Mouse (Mus musculus) heart, adult 8-10 months (tissue): ENCODE measurements around the gene Inpp5f. TPM values are rescaled to one million over a fixed set of nuclear protein-coding genes. Genes with fewer than 3 reads are reported as not detected.
A peak's percentile ranks its signal among the peaks of the same experiment; 100 is the strongest.

Source experiments
- DNase-seq: peaks from one replicate; pipeline ENCODE4 v3.0.0; 2022; ENCODE audit warnings: low spot score
- total RNA-seq, 4 experiments: library from RNA; stranded (reverse); gene quantifications; 2 replicates each; pipeline ENCODE4 v1.2.4; 2022

Inpp5f gene
- total RNA-seq, 4 experiments from 2014 or later: 4.0 to 6.2 (median 4.8) TPM

GRCm38 (mm10) chr7:128739116-128739461 is 128.0 kb downstream of the Inpp5f start:
- DNase-seq: no peak

DNA sequence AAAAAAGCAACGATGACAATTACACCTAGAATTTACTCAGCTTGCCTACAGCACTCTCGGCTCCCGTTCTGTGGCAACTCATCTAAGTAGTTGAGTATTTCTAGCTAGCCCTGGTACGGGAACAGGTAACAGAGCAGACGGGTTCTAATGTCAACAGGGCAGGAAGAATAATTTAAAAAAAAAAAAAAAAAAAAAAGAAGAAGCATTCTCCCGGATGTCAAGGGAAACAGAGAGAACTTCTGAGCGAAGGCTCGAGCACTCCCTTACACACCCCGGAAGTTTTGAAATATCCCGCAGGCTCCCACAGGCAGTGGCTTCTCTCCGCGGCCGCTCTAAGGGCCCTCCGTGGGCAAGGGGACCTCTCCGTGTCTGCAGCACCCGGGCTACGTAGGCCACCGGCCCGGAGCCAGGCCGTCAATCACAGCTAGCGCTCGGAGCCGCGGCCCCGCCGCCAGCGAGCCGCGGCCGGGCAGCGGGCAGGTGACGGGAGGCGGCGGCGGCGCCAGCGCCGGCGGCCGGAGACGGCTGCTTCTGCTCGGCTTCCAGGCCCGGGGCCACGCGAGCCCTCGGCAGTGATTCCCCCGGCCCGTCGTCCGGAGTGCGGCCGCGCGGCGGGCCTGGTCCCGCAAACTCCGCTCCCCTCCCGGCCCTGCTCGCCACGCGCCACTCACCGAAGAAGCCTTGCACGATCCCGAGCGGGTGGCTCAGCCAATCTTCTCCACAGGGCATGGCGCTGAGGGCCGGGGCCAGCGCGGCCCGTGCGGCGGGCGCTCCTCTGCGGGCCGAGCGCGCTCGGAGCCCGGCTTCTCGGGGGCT is 128.5 kb downstream of the Inpp5f start:
- DNase-seq: peak; percentile 55

DNA sequence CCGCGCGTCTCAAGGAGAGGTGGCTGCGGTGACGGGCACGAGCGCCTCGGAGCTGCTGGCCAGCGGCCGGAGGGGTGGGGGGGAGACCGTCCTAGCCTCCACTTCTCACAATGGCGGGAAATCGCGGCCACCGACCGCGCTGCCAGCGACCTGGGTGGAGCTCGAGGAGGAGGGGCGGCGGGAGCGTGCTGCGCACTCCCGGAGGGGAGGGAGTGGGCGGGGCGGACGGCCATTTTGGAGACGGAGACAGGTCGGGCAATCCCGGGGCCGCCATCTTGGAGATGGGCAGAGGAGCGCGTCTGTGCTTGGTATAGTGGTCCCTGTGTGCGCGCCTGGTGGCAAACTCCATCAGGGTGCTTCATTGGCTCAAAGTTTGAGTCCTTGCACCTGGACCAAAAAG is 129.2 kb downstream of the Inpp5f start, which contains the start of gene Mcmbp:
Gene Mcmbp, minus strand, starts transcription at position 162 of the 400 bp plus-strand sequence.
- peak; percentile 95 for DNase-seq

DNA sequence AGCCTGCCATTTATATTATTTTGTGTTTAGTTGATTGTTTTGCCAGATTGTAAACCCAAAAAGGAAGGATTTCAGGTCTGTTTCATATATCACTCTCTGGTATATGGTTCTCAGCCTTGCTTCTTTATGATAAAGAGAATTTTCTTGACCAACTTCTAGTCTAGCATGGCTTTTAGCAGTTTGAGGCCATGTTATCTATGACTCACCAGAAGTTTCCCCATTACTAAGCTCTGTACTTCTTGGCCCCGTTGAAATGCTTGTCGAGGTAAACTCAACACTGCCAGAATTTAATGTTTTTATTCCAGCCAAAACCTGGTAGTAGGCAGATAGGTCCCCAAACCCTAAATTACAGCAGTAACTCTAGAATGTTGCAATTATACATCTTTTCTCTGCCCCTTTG is 132.8 kb downstream of the Inpp5f start:
- DNase-seq: no peak

- peak; percentile 99 for DNase-seq
Measured at GRCm38 (mm10) chr7:128744684-128745485, 133.8 kb downstream of the Inpp5f start, which contains the start of gene Sec23ip. Gene Sec23ip (plus strand): TSS chr7:128744943.

Other genes starting within 250 kb of the Inpp5f start
- gene Rgs10, start 192.6 kb upstream of the Inpp5f start, total RNA-seq: 10 to 100 TPM in 1 of 4 experiments, 1 to 10 TPM in 3; 6.9 to 11.3 (median 9.2) TPM
- gene Tial1, start 149.6 kb upstream of the Inpp5f start, total RNA-seq: 10 to 100 TPM; 41.9 to 46.8 (median 44.8) TPM
- 100 to 1,000 TPM; 281 to 370 (median 342) TPM for gene Bag3, start 87.7 kb upstream of the Inpp5f start, total RNA-seq
- 10 to 100 TPM; 19.7 to 21.6 (median 21.1) TPM for gene Mcmbp, start 129.2 kb downstream of the Inpp5f start, total RNA-seq
- gene Sec23ip, start 133.6 kb downstream of the Inpp5f start, total RNA-seq: 10 to 100 TPM; 21.4 to 34.4 (median 26.8) TPM